Comparison of ENCODE assay signal across 1 mouse cellular context in genomic region chr4:43666412-43666811, GRCm38 (mm10).
A peak's percentile ranks its signal among the peaks of the same experiment; 100 is the strongest.
TF ChIP-seq lines count a peak whose summit lies in the region.

No protein-coding gene starts in this region.

TF ChIP-seq in MEL, 35 proteins besides CTCF, POLR2A, EP300 and RAD21 (continued from another document):
- TF ChIP-seq ZC3H11A (IDR thresholded peaks at IDR 0.05; ENCODE audit: low read depth, low read length) = peak; percentile 67
- 0 out of 2 replicates have a peak, but pooled peaks have one; percentile 25 for TF ChIP-seq ZNF384 (IDR thresholded peaks at IDR 0.05; ENCODE audit: low read depth, low read length)
